Mouse (Mus musculus) liver, adult 2 months (tissue): ENCODE measurements at regions not wholly inside any gene's neighbourhood (a gene's known extent, or its start where the extent isn't known, plus 50 kb on each side); places are given as distances from the start of the nearest gene placed in this dataset.

ENCODE experiments used
- CTCF ChIP-seq: fragments of 200-500 bp; IDR thresholded peaks from 2 replicates; pipeline ENCODE4 v1.5.1; 2011; ENCODE audit warnings: low read depth, low read length, control low read depth
- POLR2A ChIP-seq: fragments of 200-500 bp; IDR thresholded peaks from 2 replicates; pipeline ENCODE4 v1.6.1; 2011; ENCODE audit warnings: low read length, control low read depth; ENCODE audit not compliant: insufficient read depth; ENCODE audit errors: extremely low read depth

DNA sequence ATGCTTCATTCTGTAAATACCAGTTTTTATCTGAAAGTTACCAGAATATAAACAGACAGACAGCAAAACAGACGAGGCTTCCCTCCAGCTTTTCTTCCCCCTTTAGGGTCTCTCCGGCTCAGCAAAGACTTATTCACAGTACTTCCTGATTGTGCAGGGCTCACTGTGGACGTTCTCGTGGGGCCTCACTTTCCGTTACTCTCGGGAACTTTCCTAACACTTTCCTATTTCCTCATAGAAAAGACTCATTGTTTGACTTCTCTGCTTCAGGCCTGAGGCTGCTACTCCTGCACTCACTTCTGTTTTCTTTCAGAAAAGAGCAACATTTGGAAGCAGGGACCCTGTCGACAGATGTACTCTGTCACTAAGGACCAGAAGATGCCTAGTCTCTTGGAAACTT is 197.4 kb downstream of the Tgfb2 start:
- TF ChIP-seq POLR2A (no peak), CTCF (no peak)
